Mouse (Mus musculus) right cerebral cortex, postnatal 10 days (tissue): Measurements from ENCODE around the gene Gsto1.

Experiments
- DNase-seq, 2 experiments: peaks; one replicate each; pipeline ENCODE4 v3.0.0; 2021; ENCODE audit warnings: low spot score in 2 of 2

The Gsto1 gene

GRCm38 (mm10) chr19:47890489-47891130 lies 35.8 kb downstream of the Gsto1 start:
- DNase-seq, result no peak

DNA sequence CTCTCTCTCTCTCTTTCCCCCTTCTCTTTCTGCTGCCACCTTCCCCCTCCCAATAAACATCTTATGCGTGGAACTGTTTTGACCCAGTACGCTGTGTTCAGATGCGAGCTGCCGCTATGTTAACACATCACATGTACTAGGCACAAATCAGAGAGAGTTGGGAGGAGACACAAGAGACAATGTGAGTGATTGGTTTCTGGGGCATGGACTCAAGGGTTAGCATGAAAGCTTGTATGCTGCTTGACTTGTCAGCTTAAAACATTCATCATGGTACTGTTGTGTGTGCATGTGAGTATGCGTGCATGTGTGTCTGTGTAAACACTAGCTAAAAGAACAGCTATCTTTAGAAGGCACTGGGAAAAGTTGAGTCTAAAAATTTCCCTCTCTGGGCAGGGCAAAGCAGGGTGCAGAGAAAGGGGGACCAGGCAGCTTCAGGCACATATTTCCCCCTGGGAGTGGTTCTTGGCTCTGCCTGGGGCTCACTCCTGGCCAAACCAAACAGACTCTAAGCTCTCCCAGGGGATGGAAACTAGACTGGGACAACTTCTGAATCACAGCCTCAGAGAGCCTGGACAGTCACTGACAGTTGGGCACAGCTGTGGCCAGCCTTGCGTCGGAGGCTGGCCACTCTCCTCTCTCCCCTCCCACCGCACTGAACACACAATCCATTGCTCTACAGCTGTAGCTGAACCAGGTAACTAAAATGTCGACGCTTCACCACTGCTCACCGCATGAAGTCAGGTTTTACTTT lies 37.0 kb downstream of the Gsto1 start:
- DNase-seq, result no peak

DNA sequence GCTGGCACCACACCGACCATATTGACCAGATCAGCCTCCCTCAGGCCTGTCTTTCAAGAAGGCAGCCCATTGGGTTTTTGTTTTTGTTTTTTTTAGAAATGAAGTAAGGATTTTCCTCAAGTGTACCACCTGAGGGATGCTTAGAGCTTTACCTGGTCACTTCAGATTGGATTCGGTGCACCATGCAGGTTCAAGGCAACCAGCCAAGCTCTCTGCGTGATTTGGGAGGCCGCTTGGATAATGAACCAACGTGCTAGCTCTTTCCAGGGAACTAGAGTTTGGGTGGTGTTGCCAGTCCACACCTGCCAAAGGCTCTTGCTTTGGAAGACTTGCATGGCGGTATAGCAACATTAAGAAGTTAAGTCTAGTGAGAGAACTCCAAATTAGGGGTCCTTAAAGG lies 38.3 kb downstream of the Gsto1 start:
- no peak for DNase-seq

DNA sequence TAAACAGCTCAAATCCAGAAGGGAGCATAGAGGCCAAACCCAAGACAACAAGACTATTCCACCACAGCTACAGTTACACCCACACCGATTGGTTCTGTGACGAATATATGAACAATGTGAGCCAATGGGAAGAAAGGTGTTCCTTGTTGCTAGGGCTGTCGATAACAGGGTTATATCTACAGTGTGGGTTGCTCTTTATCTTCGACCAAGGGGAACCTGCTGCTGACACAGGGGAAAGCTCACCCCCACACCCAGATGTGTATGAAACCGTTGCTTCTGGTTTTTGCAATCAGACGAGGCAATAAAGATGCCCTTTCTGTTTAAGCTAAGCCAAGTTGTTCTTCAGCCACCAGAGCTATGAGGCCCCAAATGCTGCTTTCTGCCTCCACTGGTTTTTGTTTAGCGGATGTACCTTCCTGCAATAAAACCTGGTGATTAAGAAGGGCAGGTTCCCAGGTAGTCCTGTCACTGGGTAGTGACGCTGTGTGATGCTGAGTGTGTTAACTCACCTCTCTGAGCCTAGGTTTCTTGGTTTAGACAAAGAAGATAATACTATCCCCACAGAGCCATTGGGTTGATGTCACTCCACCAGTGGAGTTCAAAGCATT lies 43.8 kb downstream of the Gsto1 start:
- no peak for DNase-seq

DNA sequence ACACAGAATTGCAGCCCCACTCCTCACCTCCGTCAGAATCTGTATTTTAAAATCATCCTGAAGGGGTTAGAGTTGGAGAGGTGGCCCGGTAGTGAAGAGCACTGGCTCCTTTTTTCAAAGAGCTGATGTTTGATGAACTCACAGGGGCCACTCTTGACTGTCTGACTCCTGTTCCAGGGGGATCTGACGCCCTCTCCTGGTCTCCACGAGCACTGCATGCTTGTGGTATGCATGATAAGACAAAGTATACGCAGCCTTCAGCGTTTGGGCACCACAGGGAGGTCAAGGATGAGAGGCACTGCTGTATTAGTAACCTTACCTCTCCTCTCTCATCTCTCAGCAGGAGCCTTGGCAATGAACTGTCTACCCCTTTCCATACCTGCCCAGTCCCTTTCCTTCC lies 45.2 kb downstream of the Gsto1 start:
- no peak for DNase-seq

DNA sequence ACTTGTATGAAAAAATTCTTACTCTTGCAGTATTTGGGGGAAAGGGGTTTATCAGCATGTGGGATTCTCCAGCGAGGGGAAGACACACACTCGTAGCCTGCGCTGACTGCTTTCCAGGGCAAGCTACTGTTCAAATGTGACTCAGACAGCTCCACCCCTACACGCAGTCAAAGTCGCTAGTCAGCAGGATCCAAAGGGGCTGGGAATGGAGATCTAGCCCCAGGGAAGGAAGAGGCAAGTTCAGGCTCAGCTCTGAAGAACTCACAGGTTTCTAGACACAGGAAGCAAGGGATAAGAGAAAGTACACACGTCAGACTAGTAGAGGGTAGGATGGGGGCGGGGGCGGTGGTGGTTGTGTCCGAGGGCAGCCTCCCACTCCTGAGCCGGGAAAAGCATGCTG lies 45.8 kb downstream of the Gsto1 start:
- DNase-seq, result no peak

DNA sequence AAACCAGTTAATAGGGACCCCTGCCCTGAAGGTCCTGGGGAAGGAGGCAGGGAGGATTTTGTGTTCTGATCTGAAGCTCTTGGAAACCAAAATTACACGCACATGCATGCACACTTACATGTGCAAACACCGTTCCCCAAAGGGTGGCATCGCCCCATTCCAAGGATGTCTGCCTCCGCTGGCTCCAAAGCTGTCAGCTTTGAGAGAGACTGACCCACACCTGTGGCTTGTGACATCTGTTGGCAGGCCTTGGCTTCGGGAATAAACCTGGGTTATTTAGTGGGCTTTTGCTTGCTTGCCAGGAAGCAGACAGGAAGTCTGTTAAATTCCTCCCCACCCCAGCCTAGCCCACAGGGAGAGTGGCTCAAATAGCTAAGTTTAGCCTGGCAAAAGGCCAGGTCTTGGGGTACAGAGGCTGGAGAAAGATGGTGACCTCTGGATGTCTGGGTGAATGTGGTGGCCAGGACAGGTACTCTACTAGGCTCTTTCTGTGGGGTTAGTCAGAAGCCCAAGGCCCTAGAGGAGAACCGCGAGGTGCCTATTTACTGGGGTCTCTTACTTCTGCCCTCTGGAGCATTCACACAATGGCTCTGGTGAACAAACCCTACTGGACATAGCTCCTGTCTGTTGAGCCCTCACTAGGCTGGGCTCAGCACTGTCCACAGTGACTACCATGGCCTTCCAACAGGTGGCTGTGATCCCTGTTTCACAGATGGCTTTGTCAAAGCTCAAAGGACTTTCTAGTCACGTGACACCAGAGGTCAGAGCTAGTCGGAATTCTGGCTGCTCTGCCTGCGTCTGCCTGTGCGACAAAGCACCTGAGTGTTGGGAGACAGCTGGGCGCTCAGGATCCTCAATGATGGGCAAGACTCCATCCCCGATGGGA lies 47.8 kb downstream of the Gsto1 start:
- DNase-seq, result no peak

DNA sequence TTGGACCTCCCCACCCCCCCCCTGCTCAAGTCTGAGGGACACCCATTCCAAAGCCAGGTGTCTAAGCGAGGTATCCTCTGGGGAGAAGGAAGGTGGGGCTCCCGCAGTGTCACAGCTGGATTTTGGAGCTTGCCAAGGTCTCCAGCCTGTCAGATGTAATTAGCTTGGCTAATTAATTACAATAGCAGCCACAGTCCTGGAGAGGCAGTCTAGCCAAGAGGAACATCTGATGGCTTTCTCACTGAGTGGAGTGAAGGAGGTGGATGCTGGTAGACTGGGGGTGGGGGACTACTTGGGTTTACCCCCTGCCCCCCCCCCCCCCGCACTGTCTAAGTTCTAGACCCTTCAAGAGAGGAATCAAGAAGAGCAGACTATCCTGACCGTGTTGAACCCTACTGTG lies 48.9 kb downstream of the Gsto1 start:
- no peak for DNase-seq

DNA sequence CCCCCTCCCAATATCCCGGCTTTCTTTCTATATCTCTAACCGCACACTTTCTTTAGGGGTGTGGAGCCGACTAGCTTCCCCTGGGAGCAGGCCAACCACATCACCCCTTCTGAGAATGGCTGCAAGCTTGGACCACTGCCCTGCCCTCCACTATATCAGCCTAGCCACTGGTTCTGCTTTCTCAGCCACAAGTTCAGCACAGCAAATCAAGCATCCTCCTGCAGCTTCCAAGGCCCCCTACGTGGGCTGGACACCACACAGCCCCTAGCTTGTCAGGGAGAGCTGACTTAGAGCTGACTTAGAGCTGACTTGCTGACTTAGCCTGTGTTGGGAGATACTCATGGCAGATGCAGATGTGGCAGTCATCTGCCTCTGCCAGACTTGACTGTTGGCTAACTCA lies 50.3 kb downstream of the Gsto1 start:
- no peak for DNase-seq

DNA sequence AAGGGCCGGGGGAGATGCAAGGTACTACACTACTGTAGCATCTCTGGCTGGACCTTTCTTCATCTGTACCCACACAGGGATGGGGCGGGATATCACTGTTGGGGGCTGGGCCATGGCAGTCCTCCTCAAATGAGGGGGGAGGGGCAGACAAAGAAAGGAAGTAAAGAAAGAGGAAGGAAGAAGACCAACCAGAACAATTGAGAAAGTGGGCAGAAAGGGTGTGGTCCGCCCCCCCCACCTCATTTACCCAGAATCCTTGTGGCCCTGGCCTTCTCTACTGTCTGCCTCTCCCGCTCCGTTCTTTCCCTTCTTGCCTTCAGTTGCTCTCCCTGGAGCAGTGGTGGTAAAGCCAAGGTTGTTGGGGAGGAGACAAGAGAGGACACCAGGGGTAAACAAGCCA lies 50.8 kb downstream of the Gsto1 start:
- no peak for DNase-seq

DNA sequence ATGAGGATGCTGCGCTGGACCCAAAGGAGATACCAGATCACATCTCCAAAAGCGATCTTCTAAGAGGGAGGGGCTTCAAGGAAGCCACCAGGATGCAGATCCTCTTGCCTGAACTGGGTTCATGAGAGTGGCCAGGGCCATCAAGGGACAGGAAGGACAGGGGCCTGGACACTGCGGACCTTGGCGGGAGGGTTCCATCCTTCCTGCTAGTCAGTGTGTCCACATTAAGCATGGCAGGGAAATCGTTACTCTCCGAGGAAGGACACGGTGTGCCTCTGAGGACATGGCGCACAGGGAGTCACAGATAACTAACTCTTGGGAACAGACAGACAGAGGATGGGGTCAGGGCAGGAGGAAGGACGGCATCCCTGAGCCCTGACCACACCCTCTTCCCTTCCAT lies 52.8 kb downstream of the Gsto1 start:
- DNase-seq, result no peak

GRCm38 (mm10) chr19:47908961-47909371 lies 54.2 kb downstream of the Gsto1 start:
- no peak for DNase-seq

GRCm38 (mm10) chr19:47909387-47910116 lies 54.8 kb downstream of the Gsto1 start:
- no peak for DNase-seq

GRCm38 (mm10) chr19:47910117-47910618 lies 55.4 kb downstream of the Gsto1 start:
- no peak for DNase-seq

DNA sequence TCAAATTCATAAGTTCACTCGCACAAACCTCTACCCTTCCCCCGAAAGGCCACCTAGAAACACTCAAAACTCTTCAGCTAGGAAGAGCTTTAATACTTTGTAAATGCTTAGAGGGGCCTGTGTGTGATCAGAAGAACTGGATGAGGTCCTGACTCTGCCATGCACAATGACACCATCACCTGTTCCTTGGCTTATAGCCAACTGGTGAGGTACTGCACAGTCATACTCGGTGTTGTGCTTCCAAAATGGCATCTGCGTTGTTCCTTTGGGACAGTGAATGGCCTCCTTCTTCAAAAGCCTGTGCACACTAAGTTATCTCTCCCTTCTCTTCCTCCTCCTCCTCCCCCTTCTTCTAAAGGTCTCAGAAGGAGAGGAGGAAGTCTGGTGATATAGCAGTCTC lies 56.0 kb downstream of the Gsto1 start:
- DNase-seq, result no peak

DNA sequence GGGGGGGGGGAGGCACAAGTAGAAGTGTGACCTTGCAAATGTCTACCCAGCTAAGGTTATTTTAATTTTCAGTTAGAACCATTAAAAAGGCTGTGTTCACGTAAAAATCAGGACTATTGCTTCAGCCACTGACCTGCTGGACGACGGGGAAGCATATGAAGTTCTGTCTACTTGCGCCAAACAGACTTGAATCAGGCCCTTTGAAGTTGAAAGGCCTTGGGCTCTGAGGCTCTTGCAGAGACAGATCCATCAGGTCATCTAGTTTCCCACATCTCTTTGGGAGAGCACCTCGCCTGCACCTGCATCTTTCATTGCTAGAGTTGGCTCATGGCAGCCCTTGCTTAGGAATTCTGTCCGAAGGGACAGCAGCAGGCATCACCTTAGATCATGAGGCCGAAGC lies 58.6 kb downstream of the Gsto1 start:
- DNase-seq, result no peak

DNA sequence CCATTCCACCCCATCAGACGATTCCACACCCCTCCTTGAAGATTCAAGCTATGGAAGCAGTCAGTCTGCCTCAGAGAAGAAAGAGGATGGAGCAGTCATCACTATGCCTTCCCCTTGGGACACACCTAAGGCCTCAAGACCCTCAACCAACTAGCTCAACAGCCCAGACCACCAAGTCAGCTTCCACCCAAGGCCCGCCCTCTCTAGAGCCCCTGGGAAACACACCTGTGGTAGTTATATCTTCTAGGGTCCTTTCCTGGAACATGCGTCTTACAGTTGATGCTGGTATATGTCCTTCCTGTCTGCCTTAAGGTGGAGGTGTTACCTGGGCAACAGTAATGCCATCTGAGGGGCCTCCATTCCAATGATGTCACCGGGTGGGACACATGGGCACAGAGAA lies 59.4 kb downstream of the Gsto1 start:
- DNase-seq, result no peak
